Mouse (Mus musculus): ENCODE data around the gene Gon7. TPM values are rescaled to one million over a fixed set of nuclear protein-coding genes. Genes with fewer than 3 reads are reported as not detected.
A peak's percentile ranks its signal among the peaks of the same experiment; 100 is the strongest.

Gene Gon7
- 1 to 10 TPM; 8.2 to 9.7 TPM for total RNA-seq (2021)
- long read RNA-seq, experiment 1, transcript Gon7-201 (2 exons, 1,152 nt): major isoform, 9 of 12 reads
- long read RNA-seq, experiment 1, partial matches to known transcripts: 0 of 12 reads
- long read RNA-seq, experiment 1, other reads (novel, unspliced or antisense): 3 of 12 reads
- long read RNA-seq, experiment 2, transcript Gon7-201 (2 exons, 1,152 nt): major isoform, 6 of 8 reads
- long read RNA-seq, experiment 2, partial matches to known transcripts: 1 of 8 reads
- long read RNA-seq, experiment 2, other reads (novel, unspliced or antisense): 0 of 8 reads

GRCm38 (mm10) chr12:102757689-102758402, at the start of gene Gon7, which contains the start of the genes Gm28051 and Ubr7:
TSS of gene Gon7 (minus strand) at chr12:102757803.
TSS of gene Gm28051 (minus strand) at chr12:102757765.
TSS of gene Ubr7 (plus strand) at chr12:102757967.
- DNase-seq (ENCODE audit: low spot score): peak; percentile 98

GRCm38 (mm10) chr12:102799528-102799927, 41.9 kb upstream of the Gon7 start:
- no peak for DNase-seq (ENCODE audit: low spot score)

- no peak for DNase-seq (ENCODE audit: low spot score)
Observed at GRCm38 (mm10) chr12:102787927-102788326, 30.3 kb upstream of the Gon7 start.

GRCm38 (mm10) chr12:102785593-102785985, 28.0 kb upstream of the Gon7 start:
- DNase-seq (ENCODE audit: low spot score): no peak

- no peak for DNase-seq (ENCODE audit: low spot score)
Observed at GRCm38 (mm10) chr12:102784899-102785592, 27.4 kb upstream of the Gon7 start.

GRCm38 (mm10) chr12:102782841-102783240, 25.2 kb upstream of the Gon7 start:
- no peak for DNase-seq (ENCODE audit: low spot score)

- no peak for DNase-seq (ENCODE audit: low spot score)
Observed at GRCm38 (mm10) chr12:102779452-102779851, 21.8 kb upstream of the Gon7 start.

- DNase-seq (ENCODE audit: low spot score): no peak
Observed at GRCm38 (mm10) chr12:102778151-102778550, 20.5 kb upstream of the Gon7 start.

GRCm38 (mm10) chr12:102776035-102776434, 18.4 kb upstream of the Gon7 start:
- DNase-seq (ENCODE audit: low spot score): no peak

- DNase-seq (ENCODE audit: low spot score): no peak
Observed at GRCm38 (mm10) chr12:102772676-102773075, 15.1 kb upstream of the Gon7 start.

GRCm38 (mm10) chr12:102771601-102772000, 14.0 kb upstream of the Gon7 start:
- no peak for DNase-seq (ENCODE audit: low spot score)

- no peak for DNase-seq (ENCODE audit: low spot score)
Observed at GRCm38 (mm10) chr12:102769000-102769399, 11.4 kb upstream of the Gon7 start.

GRCm38 (mm10) chr12:102763696-102764095, 6.1 kb upstream of the Gon7 start:
- no peak for DNase-seq (ENCODE audit: low spot score)

GRCm38 (mm10) chr12:102761668-102762067, 4.1 kb upstream of the Gon7 start:
- no peak for DNase-seq (ENCODE audit: low spot score)

GRCm38 (mm10) chr12:102758936-102759335, 1.3 kb upstream of the Gon7 start:
- DNase-seq (ENCODE audit: low spot score): no peak

GRCm38 (mm10) chr12:102758403-102758756, 777 bp upstream of the Gon7 start, which contains the start of gene Gm20604:
TSS of gene Gm20604 (minus strand) at chr12:102758672.
- no peak for DNase-seq (ENCODE audit: low spot score)

GRCm38 (mm10) chr12:102757055-102757688, 431 bp downstream of the Gon7 start:
- DNase-seq (ENCODE audit: low spot score): no peak

- no peak for DNase-seq (ENCODE audit: low spot score)
Observed at GRCm38 (mm10) chr12:102756304-102756703, 1.3 kb downstream of the Gon7 start.

- no peak for DNase-seq (ENCODE audit: low spot score)
Observed at GRCm38 (mm10) chr12:102748256-102748655, 9.3 kb downstream of the Gon7 start.

GRCm38 (mm10) chr12:102744839-102745238, 12.8 kb downstream of the Gon7 start:
- no peak for DNase-seq (ENCODE audit: low spot score)
